Mouse (Mus musculus) gastrocnemius, postnatal 14 days (tissue): Measurements from ENCODE around the gene Psmb9. TPM values are rescaled to one million over a fixed set of nuclear protein-coding genes. Genes with fewer than 3 reads are reported as not detected.
A peak's percentile ranks its signal among the peaks of the same experiment; 100 is the strongest.

Experiments used
- DNase-seq: peaks from one replicate; pipeline ENCODE4 v3.0.0; 2021; ENCODE audit warnings: mixed read lengths
- intact Hi-C: fragments of 180-260 bp; cut with DNase I; formaldehyde crosslinking; loops from one replicate; pipeline ENCODE4 v1.15.1; 2025; ENCODE audit warnings: low total_unique reads
- total RNA-seq, 2 experiments: library from RNA; stranded (reverse); gene quantifications; 2 replicates each; pipeline ENCODE4 v1.2.3; 2021

The Psmb9 gene
- total RNA-seq, 2 experiments from 2014 or later = 1.8 to 2.0 TPM

- intact Hi-C loops = no loop called here
- no peak for DNase-seq
Measured at GRCm38 (mm10) chr17:34207866-34208265, 20.3 kb upstream of the Psmb9 start.

GRCm38 (mm10) chr17:34207456-34207855 lies 19.9 kb upstream of the Psmb9 start:
- intact Hi-C loops = no loop called here
- no peak for DNase-seq

GRCm38 (mm10) chr17:34206731-34207130 lies 19.2 kb upstream of the Psmb9 start:
- no peak for DNase-seq
- intact Hi-C loops = no loop called here

- DNase-seq = no peak
Measured at GRCm38 (mm10) chr17:34205746-34206176, 18.2 kb upstream of the Psmb9 start.

GRCm38 (mm10) chr17:34205021-34205745 lies 17.6 kb upstream of the Psmb9 start:
- DNase-seq = peak; percentile 58
- intact Hi-C loops = no loop called here

More at GRCm38 (mm10) chr17:34205746-34206176, 18.2 kb upstream of the Psmb9 start:
- intact Hi-C loops = no loop called here

GRCm38 (mm10) chr17:34204303-34205010 lies 16.9 kb upstream of the Psmb9 start:
- intact Hi-C loops = no loop called here
- DNase-seq = peak; percentile 88

- no peak for DNase-seq
- intact Hi-C loops = no loop called here
Measured at GRCm38 (mm10) chr17:34203444-34203843, 15.9 kb upstream of the Psmb9 start, which contains the start of gene Tap2. Gene Tap2 (plus strand): TSS chr17:34203527.

GRCm38 (mm10) chr17:34202760-34203442 lies 15.3 kb upstream of the Psmb9 start:
- DNase-seq = no peak
- intact Hi-C loops = no loop called here

- no peak for DNase-seq
- intact Hi-C loops = no loop called here
Measured at GRCm38 (mm10) chr17:34201506-34202055, 14.0 kb upstream of the Psmb9 start.

GRCm38 (mm10) chr17:34200772-34201505 lies 13.4 kb upstream of the Psmb9 start:
- DNase-seq = no peak
- intact Hi-C loops = no loop called here

GRCm38 (mm10) chr17:34200047-34200446 lies 12.5 kb upstream of the Psmb9 start:
- intact Hi-C loops = no loop called here
- DNase-seq = no peak

GRCm38 (mm10) chr17:34199050-34199619 lies 11.6 kb upstream of the Psmb9 start:
- intact Hi-C loops = no loop called here
- DNase-seq = no peak

GRCm38 (mm10) chr17:34198521-34198912 lies 11.0 kb upstream of the Psmb9 start:
- intact Hi-C loops = no loop called here
- DNase-seq = no peak

GRCm38 (mm10) chr17:34197904-34198520 lies 10.4 kb upstream of the Psmb9 start:
- peak; percentile 35 for DNase-seq
- intact Hi-C loops = no loop called here

GRCm38 (mm10) chr17:34196941-34197894 lies 9.7 kb upstream of the Psmb9 start, which contains the start of gene Psmb8:
Gene Psmb8 (plus strand): TSS chr17:34197721.
- DNase-seq = peak; percentile 91
- intact Hi-C loops = no loop called here

- intact Hi-C loops = no loop called here
- no peak for DNase-seq
Measured at GRCm38 (mm10) chr17:34196491-34196890, 8.9 kb upstream of the Psmb9 start.

- intact Hi-C loops = no loop called here
Measured at GRCm38 (mm10) chr17:34194723-34195122, 7.2 kb upstream of the Psmb9 start.

More at GRCm38 (mm10) chr17:34194723-34195122, 7.2 kb upstream of the Psmb9 start:
- DNase-seq = no peak
